Mouse (Mus musculus) embryonic facial prominence, embryonic 11.5 days (tissue): ENCODE results near the gene Lypd6. TPM values are rescaled to one million over a fixed set of nuclear protein-coding genes. Genes with fewer than 3 reads are reported as not detected.
A peak's percentile ranks its signal among the peaks of the same experiment; 100 is the strongest.

Source experiments
- ATAC-seq: fragments of 200-750 bp; cut with Nextera tagmentation; replicated peaks from 2 replicates; pipeline ENCODE4 v1.8.0; 2017; ENCODE audit warnings: low read depth; ENCODE audit not compliant: insufficient number of reproducible peaks, low FRiP score, low TSS enrichment
- DNase-seq: peaks from one replicate; pipeline ENCODE4 v3.0.0-alpha.2; 2015; ENCODE audit warnings: low spot score
- H3K27ac ChIP-seq: fragments of 300-500 bp; sonication (generic); replicated peaks from 2 replicates; pipeline ENCODE4 v1.5.1; 2014; ENCODE audit warnings: mild to moderate bottlenecking, low read depth, low read length, control low read depth
- H3K27me3 ChIP-seq: fragments of 300-500 bp; sonication (generic); 2 replicates; pipeline ENCODE4 v1.6.1; 2014; ENCODE audit warnings: mild to moderate bottlenecking, low read length, moderate library complexity, mixed read lengths; ENCODE audit not compliant: control insufficient read depth, insufficient read depth
- H3K36me3 ChIP-seq: fragments of 300-500 bp; sonication (generic); replicated peaks from 2 replicates; pipeline ENCODE4 v1.6.1; 2014; ENCODE audit warnings: low read depth, mild to moderate bottlenecking, low read length, moderate library complexity, mixed read lengths; ENCODE audit not compliant: control insufficient read depth, insufficient read depth
- H3K4me1 ChIP-seq: fragments of 300-500 bp; sonication (generic); 2 replicates; pipeline ENCODE4 v1.6.1; 2014; ENCODE audit warnings: low read length, mixed read lengths; ENCODE audit not compliant: control insufficient read depth, insufficient read depth
- H3K4me2 ChIP-seq: fragments of 300-500 bp; sonication (generic); 2 replicates; pipeline ENCODE4 v1.6.1; 2014; ENCODE audit warnings: low read depth, mild to moderate bottlenecking, control low read depth, low read length, moderate library complexity
- H3K4me3 ChIP-seq: fragments of 300-500 bp; sonication (generic); 2 replicates; pipeline ENCODE4 v1.5.1; 2014; ENCODE audit warnings: low read depth, low read length, control low read depth
- H3K9ac ChIP-seq: fragments of 300-500 bp; sonication (generic); replicated peaks from 2 replicates; pipeline ENCODE4 v1.6.1; 2014; ENCODE audit warnings: mild to moderate bottlenecking, control low read depth, low read length
- H3K9me3 ChIP-seq: fragments of 300-500 bp; sonication (generic); replicated peaks from 2 replicates; pipeline ENCODE4 v1.6.1; 2016; ENCODE audit warnings: mild to moderate bottlenecking, low read length, inconsistent platforms, mixed read lengths; ENCODE audit not compliant: control insufficient read depth
- WGBS: fragments of 180-500 bp; shearing (Covaris S2); extraction: QIAGEN DNeasy Blood & Tissue Kit; methylation state at CpG from one replicate; pipeline ENCODE4 v1.1.7; 2014; 5-methylcytosine and 5-hydroxymethylcytosine counted together
- polyA plus RNA-seq: library from polyadenylated mRNA; unstranded; fragments of >200 nt; fragmentation: Nextera tagmentation; extraction: Ambion mirVana; gene quantifications from 2 replicates; pipeline ENCODE4 v1.2.1, GENCODE M21; 2014

The Lypd6 gene
- polyA plus RNA-seq, 1 experiment from 2014 or later, result 13.9 TPM

- H3K4me3 ChIP-seq, result no peak overlapping the region
- H3K9me3 ChIP-seq, result no peaks in the 10 kb centered on the region
- no peak overlapping the region for H3K4me2 ChIP-seq
- H3K27ac ChIP-seq, result no peak overlapping the region
- DNase-seq, result no peak
- H3K4me1 ChIP-seq, result no peaks in the 10 kb centered on the region
- no peak for ATAC-seq
- H3K36me3 ChIP-seq, result no peaks in the 10 kb centered on the region
- no peak overlapping the region for H3K9ac ChIP-seq
- WGBS, result 93% methylated on average over 3 of the region's 3 CpGs
- H3K27me3 ChIP-seq, result no peaks in the 10 kb centered on the region
Observed at GRCm38 (mm10) chr2:50160069-50160468, 93.8 kb downstream of the Lypd6 start.

GRCm38 (mm10) chr2:50163608-50164007 is 97.4 kb downstream of the Lypd6 start:
- no peaks in the 10 kb centered on the region for H3K4me1 ChIP-seq
- no peaks in the 10 kb centered on the region for H3K9me3 ChIP-seq
- 86% methylated on average over 8 of the region's 8 CpGs for WGBS
- H3K27ac ChIP-seq, result no peak overlapping the region
- H3K9ac ChIP-seq, result no peak overlapping the region
- H3K4me3 ChIP-seq, result no peak overlapping the region
- no peaks in the 10 kb centered on the region for H3K27me3 ChIP-seq
- DNase-seq, result no peak
- ATAC-seq, result no peak
- no peak overlapping the region for H3K4me2 ChIP-seq
- no peaks in the 10 kb centered on the region for H3K36me3 ChIP-seq

GRCm38 (mm10) chr2:50165277-50165676 is 99.0 kb downstream of the Lypd6 start:
- no peak overlapping the region for H3K27ac ChIP-seq
- no peaks in the 10 kb centered on the region for H3K4me1 ChIP-seq
- H3K27me3 ChIP-seq, result no peaks in the 10 kb centered on the region
- H3K36me3 ChIP-seq, result no peaks in the 10 kb centered on the region
- DNase-seq, result no peak
- no peaks in the 10 kb centered on the region for H3K9me3 ChIP-seq
- WGBS, result 56% methylated on average over 6 of the region's 6 CpGs
- ATAC-seq, result no peak
- H3K4me2 ChIP-seq, result no peak overlapping the region
- no peak overlapping the region for H3K9ac ChIP-seq
- no peak overlapping the region for H3K4me3 ChIP-seq

GRCm38 (mm10) chr2:50166082-50166481 is 99.9 kb downstream of the Lypd6 start:
- no peak for ATAC-seq
- no peaks in the 10 kb centered on the region for H3K4me1 ChIP-seq
- no peak for DNase-seq
- no peak overlapping the region for H3K9ac ChIP-seq
- no peak overlapping the region for H3K4me2 ChIP-seq
- no peaks in the 10 kb centered on the region for H3K27me3 ChIP-seq
- H3K9me3 ChIP-seq, result no peaks in the 10 kb centered on the region
- no peak overlapping the region for H3K27ac ChIP-seq
- WGBS, result 76% methylated on average over 5 of the region's 5 CpGs
- H3K36me3 ChIP-seq, result no peaks in the 10 kb centered on the region
- H3K4me3 ChIP-seq, result no peak overlapping the region

- Histone ChIP-seq H3K9me3 (no peaks in the 10 kb centered on the region), H3K27ac (no peak overlapping the region), H3K4me1 (no peaks in the 10 kb centered on the region; the same call in 1 of the 2 replicates), H3K9ac (no peak overlapping the region), H3K4me3 (no peak overlapping the region), H3K4me2 (no peak overlapping the region), H3K27me3 (no peaks in the 10 kb centered on the region), H3K36me3 (no peaks in the 10 kb centered on the region)
- 77% methylated on average over 12 of the region's 12 CpGs for WGBS
- ATAC-seq, result no peak
- DNase-seq, result no peak
Observed at GRCm38 (mm10) chr2:50173730-50174528, 107.7 kb downstream of the Lypd6 start.

DNA sequence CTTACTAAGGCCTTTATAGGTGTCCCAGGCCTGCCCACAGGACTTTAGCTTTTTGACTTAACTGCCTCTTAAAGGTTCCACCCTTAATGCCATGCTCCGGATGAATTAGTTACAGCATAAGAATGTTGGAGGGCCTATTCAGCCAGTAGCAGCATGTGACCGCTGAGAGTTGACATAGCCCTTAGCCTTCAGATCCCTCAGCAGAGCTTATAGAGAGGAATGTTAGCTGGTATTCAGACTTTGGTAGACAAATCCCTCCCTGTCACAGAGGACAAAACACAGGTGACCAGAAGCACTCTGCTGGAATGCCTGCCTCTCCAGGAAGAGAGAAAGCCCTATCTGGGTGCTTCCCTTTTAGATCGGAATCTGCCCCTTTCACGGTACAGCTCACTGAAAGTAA is 109.5 kb downstream of the Lypd6 start:
- DNase-seq, result peak; percentile 46
- Histone ChIP-seq H3K4me2 (no peak overlapping the region), H3K9me3 (no peaks in the 10 kb centered on the region), H3K9ac (no peak overlapping the region), H3K27me3 (no peaks in the 10 kb centered on the region), H3K4me1 (no peaks in the 10 kb centered on the region; the same call in 1 of the 2 replicates), H3K4me3 (no peak overlapping the region), H3K36me3 (no peaks in the 10 kb centered on the region), H3K27ac (no peak overlapping the region)
- ATAC-seq, result peak; percentile 47; the same call in 1 of the 2 replicates
- WGBS, result 41% methylated on average over 4 of the region's 4 CpGs

DNA sequence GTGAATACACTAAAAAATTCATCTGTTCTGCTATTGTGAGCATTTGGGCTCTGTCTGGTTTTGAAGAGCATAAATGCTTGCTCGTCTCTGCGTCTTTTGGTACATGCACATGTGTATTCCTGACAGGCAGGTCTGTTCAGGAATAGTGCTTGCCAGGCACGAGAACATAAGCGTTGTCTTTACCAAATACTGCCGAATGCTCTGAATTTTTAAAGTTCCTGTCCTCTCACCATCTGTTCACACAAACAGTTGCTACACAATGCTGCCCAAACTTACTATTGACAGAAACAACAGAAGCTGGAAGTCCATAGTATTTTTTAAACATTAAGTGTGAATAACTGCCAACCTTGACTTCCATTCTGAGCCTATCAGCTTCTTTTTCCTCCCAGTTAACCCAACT is 112.9 kb downstream of the Lypd6 start:
- no peak overlapping the region for H3K27ac ChIP-seq
- H3K4me1 ChIP-seq, result no peaks in the 10 kb centered on the region
- no peaks in the 10 kb centered on the region for H3K9me3 ChIP-seq
- ATAC-seq, result no peak
- H3K4me2 ChIP-seq, result no peak overlapping the region
- H3K27me3 ChIP-seq, result no peaks in the 10 kb centered on the region
- no peak overlapping the region for H3K4me3 ChIP-seq
- H3K9ac ChIP-seq, result no peak overlapping the region
- H3K36me3 ChIP-seq, result no peaks in the 10 kb centered on the region
- 83% methylated on average over 5 of the region's 5 CpGs for WGBS
- DNase-seq, result no peak

DNA sequence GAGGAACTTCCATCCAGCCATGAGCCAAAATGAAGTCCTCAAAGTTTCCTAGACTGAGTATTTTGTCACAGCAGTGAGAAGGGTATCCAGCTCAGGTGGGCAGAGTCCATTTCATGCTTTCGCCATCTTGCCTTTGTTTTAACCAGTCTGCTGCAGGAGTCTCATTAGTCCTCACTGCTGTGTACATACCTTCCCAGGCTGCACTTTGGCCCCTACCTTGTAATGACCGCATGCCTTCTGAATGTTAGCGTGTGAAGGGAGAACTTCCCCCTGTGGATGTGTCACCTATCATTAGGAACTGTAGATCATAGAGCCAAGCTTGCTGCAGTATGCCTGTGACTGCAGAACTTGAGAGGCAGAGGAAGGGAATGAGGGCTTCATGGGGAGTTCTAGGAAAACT is 114.2 kb downstream of the Lypd6 start:
- Histone ChIP-seq H3K9me3 (no peaks in the 10 kb centered on the region), H3K4me2 (no peak overlapping the region), H3K9ac (no peak overlapping the region), H3K4me3 (no peak overlapping the region), H3K36me3 (no peaks in the 10 kb centered on the region), H3K27ac (no peak overlapping the region), H3K27me3 (no peaks in the 10 kb centered on the region), H3K4me1 (no peaks in the 10 kb centered on the region)
- 83% methylated on average over 3 of the region's 3 CpGs for WGBS
- no peak for DNase-seq
- no peak for ATAC-seq
